Mouse (Mus musculus): ENCODE measurements at regions not wholly inside any gene's neighbourhood (a gene's known extent, or its start where the extent isn't known, plus 50 kb on each side); places are given as distances from the start of the nearest gene placed in this dataset.

DNA sequence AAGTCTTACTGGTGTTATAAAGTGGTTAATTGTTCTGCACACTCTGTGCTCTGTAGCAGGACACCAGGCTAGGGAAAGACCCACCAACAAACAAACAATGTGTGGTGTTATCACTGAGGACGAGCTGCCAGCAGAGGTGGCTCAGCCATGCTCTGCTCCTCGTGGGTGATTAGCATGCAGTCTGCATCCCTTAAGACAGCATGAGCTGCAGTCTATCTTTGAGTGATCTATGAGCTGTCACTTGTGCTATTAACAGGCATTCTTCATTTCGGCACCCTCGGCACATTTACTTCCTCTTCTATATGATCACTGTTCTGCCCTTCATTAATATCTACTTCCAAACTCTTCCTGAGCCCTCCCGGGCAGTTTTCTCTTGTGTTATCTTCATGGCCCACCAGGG is 178.5 kb upstream of the Ntf3 start:
- TF ChIP-seq CTCF (conservative IDR thresholded peaks at IDR 0.05; ENCODE audit: low read length) (no peak), POU5F1 (IDR thresholded peaks at IDR 0.05; ENCODE audit: borderline replicate concordance, low read length) (no peak), NANOG (IDR thresholded peaks at IDR 0.05; ENCODE audit: borderline replicate concordance, low read length) (no peak)

All from E14TG2a.4 (cell line).